ENCODE assay signal across 10 mouse cellular contexts in genomic region chr14:34969102-34969819, GRCm38 (mm10).
DNase-seq lines count a peak whose midpoint lies in the region; ATAC-seq and TF ChIP-seq lines count a peak whose summit lies in the region.
"Had no signal": no experiment of that assay in that cellular context is flagged by ENCODE, and none has a peak within 500 bp of the region (broad histone marks: within the 10 kb centered on the region; RNA-seq: fewer than 3 reads in every experiment).

No protein-coding gene starts in this region.

- H3K4me2 ChIP-seq in heart, embryonic 11.5 days = no peak overlapping the region
- no peak overlapping the region for H3K4me2 ChIP-seq in embryonic facial prominence, embryonic 12.5 days (replicated peaks)
- H3K4me2 ChIP-seq in hindbrain, embryonic 16.5 days (ENCODE audit: low read length) = no peak overlapping the region
- H3K4me2 ChIP-seq in midbrain, postnatal 0 days (ENCODE audit: low read depth, low read length, poor library complexity, severe bottlenecking) = no peak overlapping the region

- H3K9ac ChIP-seq in heart, embryonic 11.5 days (ENCODE audit: low read depth, low read length) = no peak overlapping the region
- no peak overlapping the region for H3K9ac ChIP-seq in embryonic facial prominence, embryonic 12.5 days
- H3K9ac ChIP-seq in hindbrain, embryonic 16.5 days (ENCODE audit: low read depth, low read length) = no peak overlapping the region
- H3K9ac ChIP-seq in midbrain, postnatal 0 days (replicated peaks; ENCODE audit: low read length, poor library complexity, severe bottlenecking) = no peak overlapping the region

- no peaks in the 10 kb centered on the region for H3K4me1 ChIP-seq in heart, embryonic 11.5 days (ENCODE audit: control insufficient read depth, insufficient read depth, low read length)
- H3K4me1 ChIP-seq in embryonic facial prominence, embryonic 12.5 days = no peaks in the 10 kb centered on the region
- H3K4me1 ChIP-seq in hindbrain, embryonic 16.5 days (ENCODE audit: control insufficient read depth, insufficient read depth, low read depth, low read length) = no peaks in the 10 kb centered on the region
- H3K4me1 ChIP-seq in midbrain, postnatal 0 days (ENCODE audit: insufficient read depth, low read length) = no peaks in the 10 kb centered on the region

- no peak for ATAC-seq in heart, embryonic 11.5 days (replicated peaks; ENCODE audit: insufficient number of reproducible peaks, low FRiP score, low TSS enrichment)
- peak; percentile 64; the same call in 1 of the 2 replicates for ATAC-seq in embryonic facial prominence, embryonic 12.5 days (ENCODE audit: insufficient number of reproducible peaks, insufficient read depth, low FRiP score, low TSS enrichment)
- peak; percentile 90 for ATAC-seq in hindbrain, embryonic 16.5 days
- peak; percentile 73 for ATAC-seq in midbrain, postnatal 0 days (ENCODE audit: low FRiP score)
- ATAC-seq: activated CD4-positive, CD25-positive, alpha-beta regulatory T cell, adult 4 months had no signal

- no peak for TF ChIP-seq CTCF in midbrain, postnatal 0 days (IDR thresholded peaks at IDR 0.05)
- no peak for TF ChIP-seq CTCF in left cerebral cortex, adult 2 months (IDR thresholded peaks at IDR 0.05)

- WGBS in heart, embryonic 11.5 days (ENCODE audit: insufficient replicate concordance) = 50% methylated on average over 6 of the region's 6 CpGs
- 36% methylated on average over 6 of the region's 6 CpGs for WGBS in embryonic facial prominence, embryonic 12.5 days
- 19% methylated on average over 6 of the region's 6 CpGs for WGBS in hindbrain, embryonic 16.5 days
- 22% methylated on average over 6 of the region's 6 CpGs for WGBS in midbrain, postnatal 0 days

- H3K27me3 ChIP-seq in heart, embryonic 11.5 days (ENCODE audit: control insufficient read depth, insufficient read depth, low read length) = no peaks in the 10 kb centered on the region
- H3K27me3 ChIP-seq in embryonic facial prominence, embryonic 12.5 days = no peaks in the 10 kb centered on the region
- H3K27me3 ChIP-seq in hindbrain, embryonic 16.5 days (replicated peaks; ENCODE audit: control insufficient read depth, insufficient read depth, low read length) = no peaks in the 10 kb centered on the region
- H3K27me3 ChIP-seq in midbrain, postnatal 0 days (ENCODE audit: insufficient read depth, low read length) = no peaks in the 10 kb centered on the region

- H3K36me3 ChIP-seq in heart, embryonic 11.5 days (ENCODE audit: control insufficient read depth, insufficient read depth, low read length) = no peaks in the 10 kb centered on the region
- H3K36me3 ChIP-seq in embryonic facial prominence, embryonic 12.5 days = no peaks in the 10 kb centered on the region
- no peaks in the 10 kb centered on the region for H3K36me3 ChIP-seq in hindbrain, embryonic 16.5 days (ENCODE audit: control insufficient read depth, insufficient read depth, low read length)
- H3K36me3 ChIP-seq in midbrain, postnatal 0 days (ENCODE audit: insufficient read depth, low read length) = no peaks in the 10 kb centered on the region

- H3K27ac ChIP-seq in heart, embryonic 11.5 days (ENCODE audit: low read depth, low read length) = no peak overlapping the region
- H3K27ac ChIP-seq in embryonic facial prominence, embryonic 12.5 days = no peak overlapping the region
- no peak overlapping the region for H3K27ac ChIP-seq in hindbrain, embryonic 16.5 days (ENCODE audit: low read depth, low read length)
- H3K27ac ChIP-seq in midbrain, postnatal 0 days (ENCODE audit: low read depth, low read length) = no peak overlapping the region
- no peak overlapping the region for H3K27ac ChIP-seq in left cerebral cortex, adult 2 months
- H3K27ac ChIP-seq: macrophage had no signal

- intact Hi-C loops in left cerebral cortex, adult 2 months (cut with DNase I) = no loop called here
- intact Hi-C loops in gastrocnemius, postnatal 14 days (cut with DNase I; ENCODE audit: low total_unique reads) = no loop called here

- no peaks in the 10 kb centered on the region for H3K9me3 ChIP-seq in heart, embryonic 11.5 days (replicated peaks; ENCODE audit: control insufficient read depth, low read length)
- H3K9me3 ChIP-seq in embryonic facial prominence, embryonic 12.5 days = no peaks in the 10 kb centered on the region
- no peaks in the 10 kb centered on the region for H3K9me3 ChIP-seq in hindbrain, embryonic 16.5 days (ENCODE audit: control insufficient read depth, low read length)
- no peaks in the 10 kb centered on the region for H3K9me3 ChIP-seq in midbrain, postnatal 0 days (ENCODE audit: low read length)

- no peak overlapping the region for H3K4me3 ChIP-seq in heart, embryonic 11.5 days (ENCODE audit: low read depth, low read length)
- H3K4me3 ChIP-seq in embryonic facial prominence, embryonic 12.5 days = no peak overlapping the region
- H3K4me3 ChIP-seq in hindbrain, embryonic 16.5 days (ENCODE audit: low read length) = no peak overlapping the region
- H3K4me3 ChIP-seq in midbrain, postnatal 0 days (ENCODE audit: low read depth, low read length) = no peak overlapping the region
- H3K4me3 ChIP-seq in left cerebral cortex, adult 2 months = no peak overlapping the region

- peak; percentile 26 for DNase-seq in heart, postnatal 4 days
- peak; percentile 79 for DNase-seq in midbrain, postnatal 0 days (ENCODE audit: low spot score)
- no peak for DNase-seq in left cerebral cortex, adult 2 months (ENCODE audit: extremely low spot score in 1 of 2, low spot score in 2 of 2)
- no peak for DNase-seq in liver
- DNase-seq in gastrocnemius, postnatal 14 days = no peak

Comparison
In these comparisons a context has a peak if more than half of its experiments do, and no peak if none do; other contexts are left out.
1. DNase-seq: peak in heart, postnatal 4 days (single experiment) and midbrain, postnatal 0 days (single experiment); none in left cerebral cortex, adult 2 months (0 of 2), liver (single experiment) and gastrocnemius, postnatal 14 days (single experiment).